Mouse (Mus musculus) lung, postnatal 14 days (tissue): ENCODE measurements at regions not wholly inside any gene's neighbourhood (a gene's known extent, or its start where the extent isn't known, plus 50 kb on each side); places are given as distances from the start of the nearest gene placed in this dataset.

Experiments used
- DNase-seq: peaks from one replicate; pipeline ENCODE4 v3.0.0; 2021

- DNase-seq, result no peak
Observed at GRCm38 (mm10) chr13:53900406-53901025, 155.0 kb downstream of the Drd1 start.

- DNase-seq, result no peak
Observed at GRCm38 (mm10) chr13:53898351-53898750, 157.2 kb downstream of the Drd1 start.

- DNase-seq, result no peak
Observed at GRCm38 (mm10) chr13:53897176-53897575, 158.3 kb downstream of the Drd1 start.

- no peak for DNase-seq
Observed at GRCm38 (mm10) chr13:53888411-53888810, 167.1 kb downstream of the Drd1 start.

GRCm38 (mm10) chr13:53885756-53886155 is 169.7 kb downstream of the Drd1 start:
- no peak for DNase-seq

GRCm38 (mm10) chr13:53883206-53883605 is 172.3 kb downstream of the Drd1 start:
- no peak for DNase-seq

GRCm38 (mm10) chr13:53880466-53881250 is 174.8 kb downstream of the Drd1 start:
- no peak for DNase-seq

- no peak for DNase-seq
Observed at GRCm38 (mm10) chr13:53875546-53875945, 180.0 kb downstream of the Drd1 start.

- no peak for DNase-seq
Observed at GRCm38 (mm10) chr13:53865323-53865722, 190.2 kb downstream of the Drd1 start.

- DNase-seq, result no peak
Observed at GRCm38 (mm10) chr13:53862336-53862735, 193.2 kb downstream of the Drd1 start.

- DNase-seq, result no peak
Observed at GRCm38 (mm10) chr13:53854196-53854595, 201.3 kb downstream of the Drd1 start.

GRCm38 (mm10) chr13:53850146-53850545 is 205.4 kb downstream of the Drd1 start:
- no peak for DNase-seq

GRCm38 (mm10) chr13:53846221-53846620 is 209.3 kb downstream of the Drd1 start:
- DNase-seq, result no peak

GRCm38 (mm10) chr13:53845786-53846185 is 209.7 kb downstream of the Drd1 start:
- no peak for DNase-seq

- no peak for DNase-seq
Observed at GRCm38 (mm10) chr13:53825957-53826580, 229.4 kb downstream of the Drd1 start.

GRCm38 (mm10) chr13:53822061-53822460 is 233.4 kb downstream of the Drd1 start:
- DNase-seq, result no peak

GRCm38 (mm10) chr13:53815629-53816028 is 239.9 kb downstream of the Drd1 start:
- no peak for DNase-seq

- DNase-seq, result no peak
Observed at GRCm38 (mm10) chr13:53814088-53814487, 241.4 kb downstream of the Drd1 start.

GRCm38 (mm10) chr13:53811862-53812261 is 243.6 kb downstream of the Drd1 start:
- peak; percentile 15 for DNase-seq

- no peak for DNase-seq
Observed at GRCm38 (mm10) chr13:53811151-53811550, 244.4 kb downstream of the Drd1 start.

- no peak for DNase-seq
Observed at GRCm38 (mm10) chr13:53807791-53808525, 247.5 kb downstream of the Drd1 start.

GRCm38 (mm10) chr13:53805872-53806271 is 249.6 kb downstream of the Drd1 start:
- DNase-seq, result no peak

GRCm38 (mm10) chr13:53800978-53801377 is 254.5 kb downstream of the Drd1 start:
- no peak for DNase-seq
